Mouse (Mus musculus) cortical plate, adult 2 months (tissue): Measurements from ENCODE around the gene Prex1. TPM values are rescaled to one million over a fixed set of nuclear protein-coding genes. Genes with fewer than 3 reads are reported as not detected.

ENCODE experiments used
- H3K27ac ChIP-seq: fragments of 200-500 bp; 2 replicates; pipeline ENCODE4 v1.5.1; 2012; ENCODE audit warnings: low read length, control low read depth, inconsistent platforms; ENCODE audit not compliant: insufficient read depth
- H3K4me1 ChIP-seq: fragments of 200-500 bp; 2 replicates; pipeline ENCODE4 v1.6.1; 2011; ENCODE audit warnings: low read length; ENCODE audit not compliant: control insufficient read depth, insufficient read depth
- H3K4me3 ChIP-seq: fragments of 200-500 bp; 2 replicates; pipeline ENCODE4 v1.5.1; 2011; ENCODE audit warnings: mild to moderate bottlenecking, low read length, control low read depth; ENCODE audit not compliant: insufficient read depth
- CTCF ChIP-seq: fragments of 200-500 bp; IDR thresholded peaks from 2 replicates; pipeline ENCODE4 v1.5.1; 2011; ENCODE audit warnings: mild to moderate bottlenecking, control low read depth, low read length; ENCODE audit not compliant: insufficient read depth; ENCODE audit errors: extremely low read depth
- POLR2A ChIP-seq: fragments of 200-500 bp; IDR thresholded peaks from 2 replicates; pipeline ENCODE4 v1.6.1; 2011; ENCODE audit warnings: mild to moderate bottlenecking, low read length, control low read depth; ENCODE audit not compliant: insufficient read depth; ENCODE audit errors: extremely low read depth
- polyA plus RNA-seq: library from polyadenylated mRNA; depleted of rRNA; stranded (reverse); fragments of >200 nt; gene quantifications from 2 replicates; pipeline ENCODE4 v1.2.3, GENCODE M21; 2012

The Prex1 gene
- polyA plus RNA-seq, 1 experiment = 83.3 TPM

GRCm38 (mm10) chr2:166555508-166555907 is 158.1 kb downstream of the Prex1 start:
- TF ChIP-seq CTCF (peak; percentile 51; the same call in 1 of the 2 replicates), POLR2A (no peak)
- H3K27ac ChIP-seq = no peak overlapping the region

DNA sequence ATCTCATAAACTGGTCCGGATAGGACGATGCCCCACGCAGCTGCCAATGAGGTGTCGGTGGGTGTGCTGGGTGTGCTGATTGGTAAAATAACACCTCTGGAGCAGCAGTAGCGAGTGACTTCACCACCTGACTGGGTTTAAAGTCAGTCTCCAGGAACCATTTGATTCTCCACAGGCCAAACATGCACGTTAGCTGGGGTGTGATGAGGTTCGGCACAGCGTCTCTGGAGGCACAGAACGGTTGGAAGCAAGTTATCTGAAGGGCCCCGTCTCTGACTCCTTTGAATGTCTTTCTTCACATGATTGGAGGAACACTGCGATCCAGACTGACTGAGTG is 159.5 kb downstream of the Prex1 start:
- H3K4me3 ChIP-seq = no peak overlapping the region
- TF ChIP-seq CTCF (no peak), POLR2A (no peak)
- H3K4me1 ChIP-seq = no peaks in the 10 kb centered on the region
- H3K27ac ChIP-seq = no peak overlapping the region

More at GRCm38 (mm10) chr2:166555508-166555907, 158.1 kb downstream of the Prex1 start:
- Histone ChIP-seq H3K4me3 (no peak overlapping the region), H3K4me1 (no peaks in the 10 kb centered on the region)

GRCm38 (mm10) chr2:166553502-166554168 is 160.0 kb downstream of the Prex1 start:
- Histone ChIP-seq H3K4me3 (no peak overlapping the region), H3K27ac (no peak overlapping the region), H3K4me1 (no peaks in the 10 kb centered on the region)
- TF ChIP-seq CTCF (no peak), POLR2A (no peak)

DNA sequence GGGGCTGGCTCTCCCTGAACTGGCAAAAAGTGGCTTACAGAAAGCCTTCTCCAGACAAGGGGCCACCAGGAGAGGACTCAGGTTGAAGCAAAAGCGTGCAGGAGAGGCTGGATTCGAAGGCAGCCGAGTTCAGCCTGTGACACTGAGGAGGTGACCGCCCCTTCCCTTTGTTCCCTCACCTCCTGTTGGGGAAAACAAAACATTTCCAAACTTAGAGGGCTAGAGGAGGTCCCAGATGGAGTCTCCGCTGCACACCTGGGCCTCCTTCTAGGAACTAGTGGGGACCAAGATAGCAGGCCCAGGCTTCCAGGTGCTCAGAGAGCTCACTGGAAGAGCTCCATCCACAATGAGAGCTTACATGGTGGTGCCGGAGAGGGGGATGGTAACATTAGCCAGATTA is 161.0 kb downstream of the Prex1 start:
- H3K4me1 ChIP-seq = no peaks in the 10 kb centered on the region
- TF ChIP-seq CTCF = no peak
- no peak for TF ChIP-seq POLR2A
- no peak overlapping the region for H3K4me3 ChIP-seq
- no peak overlapping the region for H3K27ac ChIP-seq

DNA sequence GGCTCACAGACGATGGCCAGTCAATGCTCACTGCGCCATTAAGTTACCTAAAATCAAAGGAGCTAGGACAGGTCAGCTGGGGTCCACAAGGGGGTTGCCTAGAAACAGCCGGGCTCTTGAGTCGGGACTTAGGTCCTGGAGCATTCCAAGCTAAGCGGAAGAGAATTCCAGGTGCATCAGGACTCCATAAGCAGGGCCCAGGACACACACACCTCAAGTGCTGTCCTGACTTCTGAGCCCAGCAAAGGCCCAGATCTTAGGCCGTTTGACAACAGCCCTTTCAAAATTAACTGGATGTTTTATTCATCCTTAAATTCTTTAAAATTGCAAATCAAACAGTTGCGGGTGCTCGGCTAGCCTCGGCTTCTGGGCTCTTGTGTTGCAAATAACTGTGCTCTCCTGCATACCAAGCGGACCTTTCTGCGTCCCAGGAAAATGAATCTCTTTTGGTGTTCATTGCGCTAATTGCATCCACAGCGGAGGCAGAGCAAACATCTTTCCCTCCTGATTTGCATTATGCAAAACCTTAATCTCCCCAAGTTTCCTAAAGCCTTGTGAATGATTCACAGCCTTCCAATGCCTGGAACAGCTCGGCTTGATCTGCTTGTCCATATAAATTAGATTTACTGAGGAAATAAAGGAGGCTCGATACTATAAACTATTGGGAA is 161.7 kb downstream of the Prex1 start:
- TF ChIP-seq CTCF (no peak), POLR2A (no peak)
- no peak overlapping the region for H3K27ac ChIP-seq
- H3K4me3 ChIP-seq = no peak overlapping the region
- no peaks in the 10 kb centered on the region for H3K4me1 ChIP-seq

DNA sequence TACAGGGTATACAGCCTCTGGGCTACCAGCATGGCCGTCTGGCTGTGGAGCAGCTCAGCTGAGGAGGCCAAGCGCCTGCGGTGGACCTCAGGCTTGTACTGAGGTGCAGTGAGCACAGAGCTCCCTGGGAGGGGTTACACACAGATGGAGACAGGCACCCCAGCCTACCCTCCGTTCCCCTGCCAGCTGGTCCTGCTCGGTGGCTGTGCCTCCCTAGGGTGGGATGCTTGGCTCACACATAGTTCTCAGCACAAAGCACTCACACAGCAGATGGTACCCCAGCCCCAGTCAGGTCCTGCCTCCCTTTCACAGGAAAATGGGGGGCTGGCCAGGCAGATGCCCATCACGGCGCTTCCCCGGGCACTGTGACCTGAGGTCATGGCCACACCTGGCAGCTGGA is 163.8 kb downstream of the Prex1 start:
- TF ChIP-seq POLR2A = no peak
- TF ChIP-seq CTCF = no peak
- Histone ChIP-seq H3K27ac (no peak overlapping the region), H3K4me1 (peaks cover 3% of the 10 kb centered on the region; the same call in 1 of the 2 replicates), H3K4me3 (no peak overlapping the region)

DNA sequence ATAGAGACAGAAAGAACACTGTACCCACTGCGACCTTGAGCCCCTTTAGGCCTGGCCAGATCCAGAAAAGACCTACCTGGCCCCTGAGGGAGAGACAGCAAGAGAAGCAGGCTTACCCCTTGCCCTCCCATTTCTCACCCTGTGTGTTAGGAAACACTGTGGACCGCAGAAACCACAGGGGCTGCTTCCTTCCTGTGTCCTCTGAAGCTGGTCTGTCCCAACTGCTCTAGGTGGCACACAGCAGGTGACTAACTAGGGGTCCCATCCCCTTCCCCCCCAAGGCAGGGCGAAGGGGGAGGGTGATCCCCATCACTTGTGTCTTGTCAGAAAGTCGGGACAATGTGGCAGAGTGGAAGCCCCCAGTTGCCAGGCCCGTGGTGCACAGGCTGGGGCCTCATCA is 164.6 kb downstream of the Prex1 start:
- peaks cover 4% of the 10 kb centered on the region; the same call in 1 of the 2 replicates for H3K4me1 ChIP-seq
- H3K27ac ChIP-seq = no peak overlapping the region
- no peak for TF ChIP-seq POLR2A
- TF ChIP-seq CTCF = no peak
- H3K4me3 ChIP-seq = no peak overlapping the region

DNA sequence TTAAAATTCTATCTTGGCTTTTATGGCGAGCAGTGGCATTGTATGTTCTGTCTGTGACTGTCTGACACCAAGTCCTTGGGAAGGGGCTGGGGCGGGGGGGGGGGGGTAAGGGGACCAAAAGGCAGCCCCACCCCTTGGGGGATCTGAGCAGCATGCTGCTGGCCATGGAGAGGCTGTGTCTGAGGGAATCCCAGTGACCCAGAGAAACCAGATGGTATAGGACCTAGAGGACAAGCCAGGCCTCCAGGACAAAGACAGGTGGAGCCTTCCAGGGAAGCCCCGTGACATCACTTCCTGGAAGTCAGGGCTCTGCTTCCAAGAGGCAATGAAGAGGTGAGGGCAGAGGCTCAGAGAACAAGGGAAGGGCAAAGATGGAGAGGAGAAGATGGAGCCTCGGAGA is 168.1 kb downstream of the Prex1 start:
- TF ChIP-seq POLR2A = no peak
- TF ChIP-seq CTCF = no peak
- Histone ChIP-seq H3K27ac (no peak overlapping the region), H3K4me1 (peaks cover 4% of the 10 kb centered on the region; the same call in 1 of the 2 replicates), H3K4me3 (no peak overlapping the region)

- no peak for TF ChIP-seq POLR2A
- TF ChIP-seq CTCF = 0 out of 2 replicates have a peak, but pooled peaks have one; percentile 15
- Histone ChIP-seq H3K4me3 (no peak overlapping the region), H3K27ac (no peak overlapping the region), H3K4me1 (peaks cover 4% of the 10 kb centered on the region; the same call in 1 of the 2 replicates)
Measured at GRCm38 (mm10) chr2:166544575-166545251, 168.9 kb downstream of the Prex1 start.
